Mouse (Mus musculus) thymus, postnatal 36 days (tissue): Measurements from ENCODE around the gene Itsn1.

Source experiments
- DNase-seq, 2 experiments: peaks; one replicate each; pipeline ENCODE4 v3.0.0; 2022; ENCODE audit warnings: mixed read lengths in 2 of 2

The Itsn1 gene

DNA sequence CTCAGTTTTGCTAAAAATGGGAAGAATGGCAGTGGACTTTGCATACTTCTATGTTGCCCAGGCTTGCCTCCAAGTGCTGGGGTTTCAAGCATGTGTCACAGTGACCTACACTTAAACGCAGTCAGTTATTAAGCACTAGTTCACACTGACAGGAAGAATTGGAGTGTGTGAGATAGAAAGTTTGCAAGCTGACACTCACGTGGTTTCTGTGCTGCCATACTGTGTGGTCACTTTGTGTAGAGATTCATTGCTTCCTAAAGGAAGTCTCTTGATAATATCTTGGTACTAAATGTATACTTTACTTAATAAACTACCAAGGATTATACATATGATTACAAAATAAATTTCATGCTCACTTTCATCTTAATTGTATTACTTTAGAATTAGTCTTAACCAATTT is 3.7 kb downstream of the Itsn1 start:
- DNase-seq, result no peak

DNA sequence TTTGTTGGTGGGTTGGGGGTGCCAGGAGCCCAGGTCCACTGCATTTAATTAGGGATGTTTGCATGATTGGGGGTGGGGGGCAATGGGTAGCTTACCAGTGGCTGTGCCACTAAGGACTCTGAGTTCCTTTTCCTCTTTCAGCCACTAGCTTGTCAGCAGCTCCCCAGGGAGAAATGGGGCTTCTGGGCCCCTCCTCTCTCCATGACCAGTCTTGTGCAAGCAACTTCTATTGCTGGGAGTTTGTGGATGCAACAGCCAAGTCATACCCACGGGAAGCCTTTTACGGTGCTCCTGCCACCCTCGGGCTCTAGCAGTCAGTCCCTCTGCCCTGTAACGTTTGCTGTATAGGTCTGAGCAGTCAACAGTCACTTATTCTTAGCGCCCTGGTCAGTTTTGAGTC is 5.7 kb downstream of the Itsn1 start:
- DNase-seq, result no peak

DNA sequence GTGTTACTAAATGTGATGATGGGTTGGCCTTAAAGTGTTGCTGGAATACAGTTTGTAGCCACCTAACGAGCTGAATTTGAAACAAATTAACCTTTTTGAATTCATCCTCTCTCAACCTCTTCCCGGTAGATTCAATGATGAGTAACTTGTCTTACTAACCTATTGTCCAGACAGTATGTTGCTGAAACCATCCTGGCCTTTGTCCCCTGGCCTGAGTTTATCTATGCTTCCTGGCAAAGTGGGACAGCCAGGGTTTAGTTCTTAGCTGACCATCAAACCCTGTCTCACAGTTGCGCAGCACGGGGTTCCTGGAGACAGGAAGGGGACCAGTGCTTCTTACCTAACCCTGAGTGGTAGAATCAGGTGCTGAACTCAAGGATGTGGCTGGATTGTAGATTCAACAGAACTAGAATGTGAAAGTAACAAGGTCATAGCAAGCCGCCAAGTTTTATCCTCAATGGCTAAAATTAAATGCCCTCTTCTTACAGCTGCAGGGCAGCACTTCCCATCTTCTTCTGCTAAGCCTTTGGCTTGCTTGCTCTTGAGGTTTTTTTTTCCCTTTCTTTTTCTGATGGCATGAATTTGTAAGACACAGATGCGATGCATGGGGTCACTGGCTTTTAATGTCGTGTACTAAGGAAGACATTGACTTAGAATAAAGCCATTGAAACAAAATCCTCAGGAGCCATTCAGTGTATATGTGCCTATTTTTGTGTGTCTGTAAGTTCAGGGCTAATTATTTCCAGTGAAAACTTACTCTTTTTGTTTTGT is 7.2 kb downstream of the Itsn1 start:
- DNase-seq, result no peak

DNA sequence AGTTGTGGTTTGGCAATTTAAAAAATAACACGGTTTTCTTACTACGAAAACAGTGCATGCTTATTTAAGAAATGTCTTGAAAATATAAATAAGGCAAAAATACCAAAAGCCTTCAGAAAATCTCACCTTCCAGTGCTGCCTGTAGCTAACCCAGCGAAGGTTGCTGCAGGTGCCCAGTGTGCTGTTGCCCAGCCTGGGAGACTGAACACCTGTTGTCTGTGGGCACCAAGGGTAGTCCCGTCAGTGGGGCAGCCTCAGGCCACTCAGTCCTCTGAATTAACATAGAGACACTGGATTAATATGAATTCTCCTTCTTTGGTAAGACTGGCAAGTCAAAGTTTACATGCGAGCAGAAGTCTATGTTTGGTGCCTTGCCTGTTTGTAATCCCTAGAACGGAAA is 9.4 kb downstream of the Itsn1 start:
- no peak for DNase-seq

DNA sequence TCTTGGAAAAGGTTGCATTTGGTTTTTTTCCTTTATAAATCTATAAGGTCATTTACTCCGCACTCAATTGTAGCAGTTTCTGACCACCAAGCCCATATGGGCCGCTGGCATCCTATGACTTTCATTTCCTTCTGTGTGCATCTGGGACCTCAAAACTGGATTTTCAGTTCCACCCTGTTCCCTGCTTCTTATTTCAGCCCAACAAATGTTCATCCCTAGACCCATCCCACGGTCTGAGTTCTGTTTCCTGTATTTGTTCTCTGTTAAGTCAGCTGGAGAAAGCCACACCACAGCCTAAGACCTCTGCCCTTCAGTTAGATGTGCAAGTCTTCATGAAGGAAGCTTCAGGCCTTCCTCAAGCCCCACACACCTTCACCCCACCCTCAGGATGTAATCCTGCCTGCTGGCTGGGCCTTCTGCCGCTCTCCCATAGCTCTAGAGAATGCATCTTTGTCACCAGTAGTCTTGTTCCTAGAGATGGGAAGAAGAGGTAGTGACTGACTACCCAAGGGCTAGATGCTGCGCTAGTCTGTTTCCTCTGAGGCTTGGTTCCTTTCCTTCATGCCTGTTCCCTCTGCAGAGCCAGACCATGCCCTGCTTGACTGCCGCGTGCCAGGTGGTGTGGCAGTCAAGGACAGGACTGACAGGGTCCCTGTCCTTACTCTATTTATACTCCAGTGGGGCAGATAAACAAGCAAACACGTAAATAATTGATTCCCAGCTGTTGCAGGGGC is 11.3 kb downstream of the Itsn1 start:
- DNase-seq, result no peak

DNA sequence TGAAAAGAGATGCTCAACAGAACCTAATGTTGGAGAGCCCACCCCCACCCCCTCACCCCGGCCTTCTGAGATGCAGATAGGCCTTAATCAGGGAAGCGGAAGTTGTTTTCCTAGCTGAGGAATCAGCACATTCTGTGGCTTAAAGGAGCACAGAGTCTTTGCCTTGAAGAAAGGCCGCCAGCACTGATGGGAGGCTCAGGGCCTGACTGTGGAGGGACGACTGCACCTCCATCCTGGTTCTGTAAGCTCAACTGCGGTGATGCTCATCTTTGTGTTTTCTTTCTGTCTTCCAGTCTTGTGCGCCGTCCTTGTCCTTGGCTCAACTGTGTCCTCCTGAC is 11.8 kb downstream of the Itsn1 start:
- DNase-seq, result no peak

DNA sequence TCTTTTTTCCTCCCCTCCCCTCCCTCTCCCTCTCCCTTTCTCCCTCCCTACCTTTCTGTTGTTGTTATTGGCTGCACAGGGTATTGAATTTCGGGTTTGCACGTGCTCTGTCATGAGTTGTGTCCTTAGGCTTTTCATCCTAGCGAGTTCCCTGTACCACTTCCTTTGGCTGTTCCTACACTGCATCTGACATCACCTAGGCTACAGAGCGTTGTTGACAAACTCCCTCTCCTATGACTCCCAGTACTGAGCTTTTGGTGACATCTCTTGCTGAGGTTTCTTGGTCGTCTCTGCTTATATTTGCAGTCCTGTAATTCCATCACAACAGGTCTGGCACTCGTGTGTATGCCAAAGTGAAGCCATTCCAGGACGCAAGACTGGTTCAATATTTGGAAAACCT is 14.0 kb downstream of the Itsn1 start:
- DNase-seq, result no peak

DNA sequence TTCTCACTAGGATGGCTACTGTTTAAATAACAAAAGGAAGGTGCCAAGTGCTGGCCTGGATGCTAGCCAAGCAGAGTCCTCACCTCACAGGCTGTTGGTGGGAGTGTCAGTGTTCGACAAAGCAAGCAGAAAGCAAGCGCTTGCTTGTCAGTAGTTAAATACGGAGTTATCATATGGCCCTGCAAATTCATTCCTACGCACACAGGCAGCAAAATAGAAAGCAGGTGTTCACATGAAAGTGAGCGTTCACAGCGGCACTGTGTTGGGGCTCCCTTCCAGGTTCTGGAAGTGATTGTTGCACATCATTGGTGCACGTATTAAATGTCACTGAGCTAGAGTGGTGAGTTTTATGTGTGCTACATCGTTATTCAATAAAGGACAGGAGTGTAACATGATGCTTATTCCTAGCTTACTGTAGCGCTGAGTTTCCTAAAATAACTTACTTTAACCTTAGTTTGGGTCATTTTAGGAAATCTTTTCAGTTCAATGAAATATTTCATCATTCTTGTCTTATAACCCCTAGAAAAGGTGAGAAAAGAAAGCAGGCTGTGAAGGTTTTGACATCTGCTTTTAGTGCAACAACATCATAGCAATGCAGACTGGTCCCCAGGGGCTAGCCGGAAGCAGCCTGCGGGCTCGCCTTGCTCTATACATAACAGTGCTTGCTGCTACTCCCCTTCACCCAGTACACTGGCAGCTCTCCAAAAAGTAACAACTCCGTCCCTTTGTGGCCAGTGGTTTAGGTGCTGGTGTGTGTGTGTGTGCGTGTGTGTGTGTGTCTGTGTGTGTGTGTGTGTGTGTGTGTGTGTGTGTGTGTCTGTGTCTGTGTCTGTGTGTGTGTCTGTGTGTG is 17.2 kb downstream of the Itsn1 start:
- DNase-seq, result no peak

DNA sequence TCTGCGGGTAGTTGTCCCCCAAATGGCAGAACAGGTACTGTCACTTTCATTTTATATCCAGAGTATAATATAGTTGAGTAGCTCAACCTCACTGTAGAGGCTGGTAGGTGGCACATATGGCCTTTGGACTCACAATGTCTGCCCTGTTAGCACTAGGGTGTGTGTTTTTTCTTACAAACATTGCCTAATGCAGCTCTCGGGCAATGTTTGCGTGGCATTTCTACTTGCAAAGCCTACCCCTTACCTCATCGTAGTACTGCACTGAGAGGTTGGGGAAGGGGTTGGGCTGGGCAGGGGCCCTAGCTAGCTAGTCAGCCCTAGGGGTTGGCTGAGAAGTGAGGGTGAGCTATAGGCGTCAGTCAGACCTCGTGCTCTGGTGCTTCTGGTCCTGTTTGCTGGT is 18.5 kb downstream of the Itsn1 start:
- no peak for DNase-seq

DNA sequence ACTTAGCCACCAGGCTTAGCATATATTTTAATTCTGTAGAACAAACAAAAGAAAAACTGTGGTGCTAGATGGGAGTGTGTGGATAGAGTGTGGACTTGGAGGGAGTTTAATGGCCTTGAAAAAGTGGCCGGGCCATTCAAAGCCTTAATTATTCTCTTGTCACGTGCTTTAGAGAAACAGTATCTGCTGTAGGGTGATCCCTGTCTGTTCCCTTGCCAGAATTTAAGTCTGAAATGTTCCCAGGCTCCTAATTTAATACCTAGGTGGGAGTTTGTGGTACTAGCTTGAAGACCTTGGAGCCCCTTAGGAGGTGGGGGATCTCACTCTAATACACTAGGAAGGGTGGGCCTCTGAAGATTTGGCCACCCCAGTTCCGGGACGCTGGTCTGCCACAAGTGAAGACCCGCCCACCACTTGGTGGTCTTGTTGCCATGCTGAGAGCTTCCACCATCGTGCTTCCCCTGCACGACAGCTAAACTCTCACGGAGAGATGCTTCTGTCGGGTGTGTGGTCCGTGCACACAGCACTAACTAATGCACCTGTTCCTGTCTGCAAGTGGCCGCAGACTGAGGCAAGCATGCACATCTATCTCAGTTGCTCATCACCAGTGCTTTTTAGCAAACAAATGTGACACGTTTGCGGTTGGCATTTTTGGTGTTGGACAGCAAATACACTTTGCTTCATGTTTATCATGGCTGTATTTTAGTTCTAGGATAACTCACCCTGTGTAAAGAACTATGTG is 22.7 kb downstream of the Itsn1 start:
- DNase-seq, result no peak

DNA sequence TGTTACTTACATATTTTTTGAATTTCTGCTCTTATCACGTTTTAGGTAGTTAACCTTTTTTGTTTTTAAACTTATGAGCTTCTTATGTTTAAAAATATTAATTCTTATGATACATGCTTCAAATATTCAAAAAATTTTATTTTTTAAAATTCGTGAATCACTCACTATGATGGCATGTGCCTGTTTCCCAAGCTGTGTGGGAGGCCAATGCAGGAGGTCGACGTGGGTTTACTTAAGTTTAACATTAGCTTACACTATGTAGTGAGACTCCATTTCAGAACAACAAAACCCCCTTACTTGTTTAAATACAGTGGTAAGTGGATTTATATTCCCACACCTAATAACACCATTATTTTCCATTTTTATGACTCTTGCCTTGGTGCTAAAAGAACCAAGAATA is 24.5 kb downstream of the Itsn1 start:
- DNase-seq, result no peak

DNA sequence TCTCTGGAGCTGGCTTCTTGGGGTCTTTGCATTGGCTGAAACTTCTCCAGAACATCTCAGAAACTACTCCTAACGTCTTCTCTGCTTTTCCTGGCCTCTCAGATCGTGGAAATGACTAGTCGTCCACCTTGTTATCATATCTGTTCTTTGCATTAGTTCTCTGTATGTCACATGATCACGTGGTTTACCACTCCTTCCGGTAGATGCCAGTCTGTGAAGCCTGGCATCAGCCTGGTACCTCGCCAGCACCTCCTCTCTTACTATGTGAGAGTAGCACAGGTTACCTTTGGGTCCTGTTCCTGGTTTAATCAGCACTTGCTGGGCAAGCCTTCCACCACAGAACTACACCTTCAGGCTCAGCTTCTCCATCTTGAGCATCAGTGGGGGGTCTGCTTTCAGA is 25.9 kb downstream of the Itsn1 start:
- DNase-seq, result no peak

DNA sequence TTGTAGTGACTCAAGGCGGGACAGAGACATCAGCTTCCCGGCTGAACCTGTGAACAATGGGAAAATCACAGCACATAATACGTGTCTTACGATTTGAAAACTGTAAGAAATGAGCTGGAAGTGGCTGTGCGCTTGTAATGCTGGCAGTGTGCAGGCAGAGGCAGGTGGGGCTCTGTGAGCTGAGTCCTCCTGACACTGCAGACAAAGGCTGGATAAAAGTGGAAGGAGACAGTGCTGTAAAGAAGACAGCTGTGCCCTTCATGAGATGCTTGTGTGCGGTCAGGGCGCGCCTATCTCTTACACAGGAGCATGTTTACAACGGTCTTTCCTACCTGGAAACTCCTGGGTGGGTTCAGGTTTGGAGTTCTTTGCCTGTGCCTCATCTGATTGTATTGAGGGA is 32.1 kb downstream of the Itsn1 start:
- no peak for DNase-seq

DNA sequence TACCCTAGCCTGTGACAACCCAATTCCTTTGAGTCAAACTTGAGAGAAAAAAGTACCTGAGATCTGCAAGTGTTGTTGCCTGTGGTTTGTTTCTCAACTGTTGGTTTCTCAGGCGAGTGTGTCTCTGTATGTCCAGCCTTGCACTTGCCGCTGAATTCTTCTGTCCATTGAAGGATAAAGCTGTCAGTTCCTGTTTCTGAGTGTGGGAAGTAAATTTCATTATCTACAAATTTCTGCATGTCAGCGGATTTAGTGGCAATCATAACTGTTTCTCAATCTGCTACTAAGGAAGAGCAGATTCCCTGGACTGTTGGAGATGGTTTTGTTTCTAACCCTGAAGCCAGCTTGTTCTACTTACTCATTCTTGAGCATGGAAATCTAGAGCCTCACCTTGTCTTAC is 32.7 kb downstream of the Itsn1 start:
- DNase-seq, result no peak

DNA sequence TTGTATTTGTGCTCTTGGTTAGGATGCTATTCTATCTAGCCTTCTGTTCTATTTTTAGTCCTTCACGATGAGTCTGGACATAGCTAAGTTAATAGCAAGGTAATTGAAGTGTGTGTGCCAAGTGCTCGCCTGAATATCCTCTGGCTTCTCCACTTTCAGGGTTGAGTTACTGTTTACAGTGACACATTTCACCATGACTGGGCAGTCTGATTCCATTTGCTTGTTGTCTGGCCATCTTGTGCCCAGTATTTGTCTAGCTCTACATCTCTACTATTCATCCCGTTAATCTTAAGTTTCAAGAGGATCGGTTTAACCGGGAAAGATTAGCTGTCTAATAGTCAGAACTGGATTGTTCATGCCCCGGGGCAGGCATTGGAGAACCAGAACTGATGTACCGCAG is 33.4 kb downstream of the Itsn1 start:
- no peak for DNase-seq

DNA sequence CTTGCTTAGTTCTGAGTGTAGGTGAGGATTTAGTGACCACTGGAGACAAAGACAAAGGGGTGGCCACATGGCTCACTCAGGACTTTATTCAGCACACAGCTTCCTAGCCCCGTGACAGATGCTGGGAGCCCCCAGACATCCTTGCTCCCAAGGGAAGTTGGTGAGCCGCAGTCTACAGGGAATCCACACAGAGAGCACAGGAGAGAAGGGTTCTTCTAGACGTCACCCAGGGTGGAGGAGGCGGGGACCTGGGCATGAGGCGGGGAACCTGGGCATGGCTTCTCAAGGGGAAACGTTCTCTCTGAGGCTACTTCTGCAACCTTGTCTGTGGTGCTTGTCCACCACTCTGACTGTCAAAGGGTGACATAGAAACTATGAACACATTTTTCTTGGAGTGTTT is 34.9 kb downstream of the Itsn1 start:
- no peak for DNase-seq

DNA sequence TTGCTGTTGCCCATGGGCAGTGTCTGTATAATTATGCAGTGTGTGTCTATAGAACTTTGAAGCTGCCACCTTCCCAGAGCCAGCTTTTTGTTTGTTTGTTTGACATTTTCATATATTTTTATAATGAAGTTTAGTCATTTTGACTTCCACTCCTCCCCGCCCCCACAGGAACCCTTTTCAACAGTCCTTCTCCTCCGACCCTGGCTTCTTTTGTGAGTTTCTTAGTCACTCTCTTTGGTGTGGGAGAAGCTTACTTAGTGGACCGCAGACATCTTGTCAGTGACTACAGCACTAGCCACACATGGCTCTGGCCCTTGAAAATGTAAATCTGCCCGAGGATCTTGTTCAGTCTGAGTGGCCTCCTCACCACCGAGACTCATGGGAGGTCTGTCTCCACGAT is 35.3 kb downstream of the Itsn1 start:
- no peak for DNase-seq

DNA sequence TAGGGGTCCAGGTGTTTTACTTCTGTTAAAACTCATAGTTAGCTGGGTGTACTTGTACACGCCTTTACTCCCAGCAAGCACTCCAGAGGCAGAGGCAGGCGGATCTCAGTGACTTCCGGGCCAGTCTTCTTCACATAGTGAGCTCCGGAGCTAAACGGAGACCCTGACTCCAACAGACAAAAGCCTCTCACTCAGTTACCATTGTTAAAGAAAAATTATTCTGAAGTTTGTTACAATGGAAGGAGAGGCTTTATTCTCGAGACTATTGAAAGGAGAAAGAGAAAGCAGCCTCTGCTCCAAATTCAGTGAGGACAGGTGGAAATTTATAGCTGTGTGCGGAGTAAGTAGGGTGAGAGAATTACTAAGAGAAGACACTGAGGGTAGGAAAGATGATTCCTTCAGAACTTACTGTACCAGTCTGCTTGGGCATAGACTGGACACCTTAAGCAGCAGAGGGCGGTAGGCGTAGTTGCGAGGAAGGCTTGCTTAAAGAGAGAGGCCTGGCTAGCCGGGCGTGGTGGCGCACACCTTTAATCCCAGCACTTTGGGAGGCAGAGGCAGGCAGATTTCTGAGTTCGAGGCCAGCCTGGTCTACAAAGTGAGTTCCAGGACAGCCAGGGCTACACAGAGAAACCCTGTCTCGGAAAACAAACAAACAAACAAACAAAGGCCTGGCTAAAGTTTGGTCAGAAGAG is 36.2 kb downstream of the Itsn1 start:
- DNase-seq, result no peak

DNA sequence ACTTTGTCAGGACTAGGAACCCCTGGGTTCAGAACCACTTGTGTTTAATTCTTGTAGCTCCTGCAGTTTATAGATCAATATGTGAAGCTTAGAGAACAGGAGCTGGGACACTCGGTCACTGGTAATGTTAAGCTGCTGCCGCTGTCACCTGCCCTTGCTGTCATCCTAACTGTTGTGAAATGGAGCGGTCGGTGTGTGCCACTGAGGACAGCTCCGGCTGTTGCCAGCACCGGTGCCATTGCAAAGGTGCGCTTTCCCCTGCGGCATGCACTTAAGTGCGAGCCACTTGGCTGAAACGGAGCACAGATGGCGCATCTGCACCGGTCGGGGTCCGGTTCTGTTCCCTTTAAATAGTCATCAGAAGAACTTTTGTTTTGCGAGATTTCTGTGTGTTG is 36.7 kb downstream of the Itsn1 start:
- DNase-seq, result no peak

DNA sequence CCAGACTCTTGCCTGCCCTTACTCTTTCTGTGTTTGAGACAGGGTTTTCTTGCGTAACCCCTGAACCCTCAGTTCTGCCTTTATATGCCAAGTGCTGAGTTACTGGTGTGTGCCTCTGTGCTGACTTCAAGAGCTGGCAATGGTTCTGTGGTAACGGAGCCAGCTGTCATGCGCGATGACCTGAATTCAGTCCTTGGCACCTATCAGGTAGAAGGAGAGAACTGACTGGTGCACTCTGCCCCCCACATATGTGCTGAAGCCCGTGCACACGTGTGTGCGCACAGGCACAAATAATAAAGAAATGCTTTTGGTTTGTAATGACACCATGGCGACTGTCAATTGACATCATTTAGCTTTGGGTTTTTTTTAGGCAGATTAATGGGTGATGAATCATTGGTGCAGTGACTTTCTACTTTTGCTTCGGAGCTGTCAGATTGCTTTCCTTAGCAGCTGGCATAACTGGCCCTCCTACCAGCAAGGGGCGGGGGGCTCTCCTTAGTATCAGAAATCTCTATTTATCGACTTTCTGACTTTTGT is 38.2 kb downstream of the Itsn1 start:
- DNase-seq, result no peak

DNA sequence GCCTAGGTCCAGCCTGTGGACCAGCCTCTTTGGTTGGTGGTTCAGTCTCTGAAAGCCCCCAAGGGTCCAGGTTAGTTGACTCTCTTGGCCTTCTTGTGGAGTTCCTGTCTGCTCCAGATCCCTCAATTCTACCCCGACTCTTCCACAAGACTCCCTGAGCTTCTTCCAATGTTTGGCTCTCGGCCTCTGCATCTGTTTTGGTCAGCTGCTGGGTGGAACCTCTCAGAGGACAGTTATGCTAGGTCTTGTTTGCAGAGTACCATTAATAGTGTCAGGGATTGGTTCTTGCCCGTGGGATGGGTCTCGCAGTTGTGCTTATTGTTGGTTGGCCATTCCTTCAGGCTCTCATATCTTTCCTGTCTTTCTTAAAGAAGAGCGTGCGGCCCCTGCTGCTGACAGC is 39.5 kb downstream of the Itsn1 start:
- DNase-seq, result no peak

DNA sequence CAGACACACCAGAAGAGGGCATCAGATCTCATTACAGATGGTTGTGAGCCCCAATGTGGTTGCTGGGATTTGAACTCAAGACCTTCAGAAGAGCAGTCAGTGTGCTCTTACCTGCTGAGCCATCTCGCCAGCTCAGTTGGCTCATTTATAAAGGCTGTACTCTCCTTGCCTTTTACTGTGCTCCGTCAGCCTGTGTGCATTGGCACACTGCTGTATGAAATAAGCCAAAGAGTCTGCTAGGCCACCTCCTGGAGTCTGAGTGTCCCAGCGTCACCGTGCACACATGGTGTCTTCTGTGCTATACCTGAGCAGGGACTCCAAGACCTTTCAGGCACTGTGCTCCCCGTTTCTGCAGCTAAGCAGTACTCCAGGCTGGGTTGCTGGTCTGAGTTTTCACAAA is 40.8 kb downstream of the Itsn1 start:
- DNase-seq, result no peak
